Mouse (Mus musculus) midbrain, postnatal 0 days (tissue): ENCODE results near the gene Fam107a. TPM values are rescaled to one million over a fixed set of nuclear protein-coding genes. Genes with fewer than 3 reads are reported as not detected.

ENCODE experiments used
- ATAC-seq: fragments of 200-750 bp; cut with Nextera tagmentation; 2 replicates; pipeline ENCODE4 v1.8.0; 2017; ENCODE audit warnings: moderate number of reproducible peaks, mild to moderate bottlenecking, moderate TSS enrichment, moderate library complexity; ENCODE audit not compliant: low FRiP score
- DNase-seq: peaks from one replicate; pipeline ENCODE4 v3.0.0-alpha.2; 2015; ENCODE audit warnings: low spot score
- H3K27ac ChIP-seq: fragments of 300-500 bp; sonication (generic); 2 replicates; pipeline ENCODE4 v1.5.1; 2014; ENCODE audit warnings: low read depth, mild to moderate bottlenecking, low read length, mixed read lengths
- H3K27me3 ChIP-seq: fragments of 300-500 bp; sonication (generic); 2 replicates; pipeline ENCODE4 v1.6.1; 2014; ENCODE audit warnings: low read length, control low read depth, mixed read lengths; ENCODE audit not compliant: insufficient read depth
- H3K36me3 ChIP-seq: fragments of 300-500 bp; sonication (generic); 2 replicates; pipeline ENCODE4 v1.6.1; 2014; ENCODE audit warnings: low read length, control low read depth, mixed read lengths; ENCODE audit not compliant: insufficient read depth
- H3K4me1 ChIP-seq: fragments of 300-500 bp; sonication (generic); 2 replicates; pipeline ENCODE4 v1.6.1; 2014; ENCODE audit warnings: mild to moderate bottlenecking, control low read depth, antibody characterized with exemption, low read length, mixed read lengths; ENCODE audit not compliant: insufficient read depth
- H3K4me2 ChIP-seq: fragments of 300-500 bp; sonication (generic); 2 replicates; pipeline ENCODE4 v1.6.1; 2014; ENCODE audit warnings: low read depth, mild to moderate bottlenecking, low read length, mixed read lengths; ENCODE audit not compliant: poor library complexity, severe bottlenecking
- H3K4me3 ChIP-seq: fragments of 300-500 bp; sonication (generic); 2 replicates; pipeline ENCODE4 v1.5.1; 2014; ENCODE audit warnings: low read depth, mild to moderate bottlenecking, low read length, moderate library complexity
- H3K9ac ChIP-seq: fragments of 300-500 bp; sonication (generic); replicated peaks from 2 replicates; pipeline ENCODE4 v1.6.1; 2014; ENCODE audit warnings: mild to moderate bottlenecking, low read length, moderate library complexity, mixed read lengths; ENCODE audit not compliant: poor library complexity, severe bottlenecking
- H3K9me3 ChIP-seq: fragments of 300-500 bp; sonication (generic); 2 replicates; pipeline ENCODE4 v1.6.1; 2016; ENCODE audit warnings: low read length, control low read depth
- CTCF ChIP-seq: IDR thresholded peaks from 2 replicates; pipeline ENCODE4 v1.5.1; 2016; ENCODE audit warnings: antibody characterized with exemption, mild to moderate bottlenecking
- WGBS: fragments of 180-500 bp; shearing (Covaris S2); extraction: QIAGEN DNeasy Blood & Tissue Kit; methylation state at CpG from one replicate; pipeline ENCODE4 v1.1.7; 2014; 5-methylcytosine and 5-hydroxymethylcytosine counted together
- polyA plus RNA-seq: library from polyadenylated mRNA; unstranded; fragments of >200 nt; fragmentation: Nextera tagmentation; extraction: Ambion mirVana; gene quantifications from 2 replicates; pipeline ENCODE4 v1.2.1, GENCODE M21; 2015
- total RNA-seq: library from RNA; depleted of rRNA; stranded (reverse); fragments of >200 nt; gene quantifications from 2 replicates; pipeline ENCODE4 v1.2.3, GENCODE M21; 2014

The Fam107a gene
- total and polyA plus RNA-seq, 2 experiments from 2014 or later = 1.4 to 14.6 TPM

- Histone ChIP-seq H3K4me2 (no peak overlapping the region), H3K36me3 (no peaks in the 10 kb centered on the region), H3K27ac (no peak overlapping the region), H3K9me3 (no peaks in the 10 kb centered on the region), H3K27me3 (no peaks in the 10 kb centered on the region), H3K4me1 (peaks cover 8% of the 10 kb centered on the region; the same call in 1 of the 2 replicates), H3K4me3 (no peak overlapping the region), H3K9ac (no peak overlapping the region)
- ATAC-seq (no peak), DNase-seq (no peak)
- WGBS = 75% methylated on average over 11 of the region's 11 CpGs
- no peak for TF ChIP-seq CTCF
Observed at GRCm38 (mm10) chr14:8332314-8333252, 14.8 kb upstream of the Fam107a start.

- ATAC-seq (no peak), DNase-seq (no peak)
- H3K4me1 ChIP-seq = peaks cover 8% of the 10 kb centered on the region; the same call in 1 of the 2 replicates
- H3K27ac ChIP-seq = no peak overlapping the region
- no peaks in the 10 kb centered on the region for H3K36me3 ChIP-seq
- no peak overlapping the region for H3K9ac ChIP-seq
- no peaks in the 10 kb centered on the region for H3K9me3 ChIP-seq
- no peak overlapping the region for H3K4me2 ChIP-seq
- 81% methylated on average over 14 of the region's 14 CpGs for WGBS
- TF ChIP-seq CTCF = no peak
- no peaks in the 10 kb centered on the region for H3K27me3 ChIP-seq
- H3K4me3 ChIP-seq = no peak overlapping the region
Observed at GRCm38 (mm10) chr14:8331307-8331905, 13.6 kb upstream of the Fam107a start.

DNA sequence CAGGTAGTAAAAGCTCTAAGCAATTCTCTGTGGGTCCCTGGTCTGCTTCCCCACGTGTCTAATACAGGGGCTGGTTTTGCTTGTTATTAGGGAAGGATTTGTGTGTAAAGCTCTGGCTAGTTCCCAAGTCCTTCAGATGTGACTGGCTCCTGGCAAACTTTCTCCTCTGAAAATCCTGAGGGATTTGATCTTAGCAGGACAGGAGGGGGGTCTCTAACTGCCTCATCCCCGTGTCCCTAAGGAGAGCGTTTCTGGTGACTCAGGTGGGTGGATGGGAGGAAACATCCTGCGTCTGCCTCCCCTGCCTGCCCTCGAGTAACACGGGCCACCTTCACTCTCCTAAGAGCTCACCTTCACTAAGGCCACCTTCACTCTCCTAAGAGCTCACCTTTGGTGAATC is 12.6 kb upstream of the Fam107a start:
- Histone ChIP-seq H3K27ac (no peak overlapping the region), H3K4me1 (peaks cover 8% of the 10 kb centered on the region; the same call in 1 of the 2 replicates), H3K36me3 (no peaks in the 10 kb centered on the region), H3K27me3 (no peaks in the 10 kb centered on the region), H3K9ac (no peak overlapping the region), H3K4me2 (no peak overlapping the region), H3K9me3 (no peaks in the 10 kb centered on the region), H3K4me3 (no peak overlapping the region)
- no peak for TF ChIP-seq CTCF
- DNase-seq = no peak
- no peak for ATAC-seq
- WGBS = 47% methylated on average over 6 of the region's 6 CpGs

GRCm38 (mm10) chr14:8329552-8329951 is 11.7 kb upstream of the Fam107a start:
- peak overlapping the region; percentile 32; the same call in 1 of the 2 replicates for H3K27ac ChIP-seq
- DNase-seq = peak; percentile 57

DNA sequence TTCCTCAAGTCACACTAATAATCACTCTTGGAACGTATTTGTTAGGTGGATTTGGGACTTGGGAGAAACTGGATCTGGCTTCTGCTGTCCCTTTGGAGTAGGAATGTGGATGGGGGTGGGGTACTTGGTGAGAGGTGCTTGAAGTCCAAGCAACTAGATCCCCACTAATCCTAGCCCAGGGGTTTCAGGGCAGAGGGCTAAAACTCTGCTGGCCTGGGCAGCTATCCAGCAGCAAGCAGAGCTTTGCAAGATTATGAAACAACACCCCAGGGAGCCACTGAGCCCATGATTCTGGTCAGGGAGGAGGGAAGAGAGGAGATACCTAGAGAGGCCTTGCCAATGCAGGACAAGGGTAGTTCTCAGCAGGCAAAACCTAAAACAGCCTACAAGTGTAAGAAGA is 9.5 kb upstream of the Fam107a start:
- DNase-seq = no peak
- no peak for ATAC-seq
- 50% methylated on average over 1 of the region's 1 CpGs for WGBS
- no peaks in the 10 kb centered on the region for H3K36me3 ChIP-seq
- H3K27ac ChIP-seq = no peak overlapping the region
- no peak overlapping the region for H3K9ac ChIP-seq
- no peaks in the 10 kb centered on the region for H3K9me3 ChIP-seq
- H3K27me3 ChIP-seq = no peaks in the 10 kb centered on the region
- H3K4me1 ChIP-seq = peaks cover 8% of the 10 kb centered on the region; the same call in 1 of the 2 replicates
- no peak overlapping the region for H3K4me3 ChIP-seq
- no peak for TF ChIP-seq CTCF
- no peak overlapping the region for H3K4me2 ChIP-seq

More at GRCm38 (mm10) chr14:8329552-8329951, 11.7 kb upstream of the Fam107a start:
- Histone ChIP-seq H3K9ac (no peak overlapping the region), H3K9me3 (no peaks in the 10 kb centered on the region), H3K4me1 (peaks cover 8% of the 10 kb centered on the region; the same call in 1 of the 2 replicates), H3K4me2 (no peak overlapping the region), H3K27me3 (no peaks in the 10 kb centered on the region), H3K36me3 (no peaks in the 10 kb centered on the region), H3K4me3 (no peak overlapping the region)
- 13% methylated on average over 4 of the region's 4 CpGs for WGBS
- no peak for TF ChIP-seq CTCF
- peak; percentile 73 for ATAC-seq

- Histone ChIP-seq H3K36me3 (no peaks in the 10 kb centered on the region), H3K4me3 (no peak overlapping the region), H3K9ac (no peak overlapping the region), H3K4me2 (no peak overlapping the region), H3K27me3 (no peaks in the 10 kb centered on the region), H3K9me3 (no peaks in the 10 kb centered on the region), H3K4me1 (peaks cover 8% of the 10 kb centered on the region; the same call in 1 of the 2 replicates), H3K27ac (no peak overlapping the region)
- ATAC-seq (no peak), DNase-seq (no peak)
- no peak for TF ChIP-seq CTCF
Observed at GRCm38 (mm10) chr14:8326961-8327360, 9.1 kb upstream of the Fam107a start.
